Mouse (Mus musculus) lung, embryonic 16.5 days (tissue): Measurements from ENCODE around the gene Gm49721. TPM values are rescaled to one million over a fixed set of nuclear protein-coding genes. Genes with fewer than 3 reads are reported as not detected.
"Not testable (repeated sequence)": the region's sequence is repeated elsewhere in the genome, so short reads cannot be mapped to it uniquely, and the experiment has no call there.

Experiments
- ATAC-seq: fragments of 200-750 bp; cut with Nextera tagmentation; 2 replicates; pipeline ENCODE4 v1.8.0; 2017; ENCODE audit warnings: low read depth, mild to moderate bottlenecking, moderate library complexity
- H3K27ac ChIP-seq: fragments of 300-500 bp; sonication (generic); 2 replicates; pipeline ENCODE4 v1.5.1; 2014; ENCODE audit warnings: mild to moderate bottlenecking, control low read depth, low read length
- H3K27me3 ChIP-seq: fragments of 300-500 bp; sonication (generic); 2 replicates; pipeline ENCODE4 v1.6.1; 2014; ENCODE audit warnings: low read depth, low read length, mixed read lengths; ENCODE audit not compliant: control insufficient read depth, insufficient read depth
- H3K36me3 ChIP-seq: fragments of 300-500 bp; sonication (generic); 2 replicates; pipeline ENCODE4 v1.6.1; 2014; ENCODE audit warnings: low read length; ENCODE audit not compliant: control insufficient read depth, insufficient read depth
- H3K4me1 ChIP-seq: fragments of 300-500 bp; sonication (generic); replicated peaks from 2 replicates; pipeline ENCODE4 v1.6.1; 2014; ENCODE audit warnings: low read length, mixed read lengths; ENCODE audit not compliant: control insufficient read depth, insufficient read depth
- H3K4me2 ChIP-seq: fragments of 300-500 bp; sonication (generic); 2 replicates; pipeline ENCODE4 v1.6.1; 2014; ENCODE audit warnings: low read depth, low read length, control low read depth
- H3K4me3 ChIP-seq: fragments of 300-500 bp; sonication (generic); 2 replicates; pipeline ENCODE4 v1.5.1; 2014; ENCODE audit warnings: mild to moderate bottlenecking, low read length, control low read depth
- H3K9ac ChIP-seq: fragments of 300-500 bp; sonication (generic); 2 replicates; pipeline ENCODE4 v1.6.1; 2014; ENCODE audit warnings: low read length, control low read depth
- H3K9me3 ChIP-seq: fragments of 300-500 bp; sonication (generic); 2 replicates; pipeline ENCODE4 v1.6.1; 2016; ENCODE audit warnings: low read length; ENCODE audit not compliant: control insufficient read depth
- WGBS: fragments of 180-500 bp; shearing (Covaris S2); extraction: QIAGEN DNeasy Blood & Tissue Kit; methylation state at CpG from one replicate; pipeline ENCODE4 v1.1.7; 2014; 5-methylcytosine and 5-hydroxymethylcytosine counted together
- polyA plus RNA-seq: library from polyadenylated mRNA; unstranded; fragments of >200 nt; fragmentation: Nextera tagmentation; extraction: Ambion mirVana; gene quantifications from 2 replicates; pipeline ENCODE4 v1.2.1, GENCODE M21; 2015

Gm49721 gene
- polyA plus RNA-seq, 1 experiment from 2014 or later: 0.33 TPM

- not testable (repeated sequence) for H3K9ac ChIP-seq, H3K9me3 ChIP-seq, H3K36me3 ChIP-seq, H3K4me2 ChIP-seq, H3K4me3 ChIP-seq, H3K27ac ChIP-seq, H3K27me3 ChIP-seq, H3K4me1 ChIP-seq
- ATAC-seq: peak; percentile 73
- WGBS: no CpG with 5 or more reads among the region's 3 CpGs
These were observed 24.7 kb downstream of the Gm49721 start for GRCm38 (mm10) chr17:7003392-7003791.

- H3K4me1 ChIP-seq, H3K9ac ChIP-seq, H3K9me3 ChIP-seq, H3K27ac ChIP-seq, ATAC-seq, H3K27me3 ChIP-seq, H3K4me2 ChIP-seq, H3K36me3 ChIP-seq, H3K4me3 ChIP-seq: not testable (repeated sequence)
- 39% methylated on average over 2 of the region's 4 CpGs for WGBS
These were observed 26.9 kb downstream of the Gm49721 start for GRCm38 (mm10) chr17:7005646-7006045.

GRCm38 (mm10) chr17:7008885-7009284, 30.2 kb downstream of the Gm49721 start:
- H3K27me3 ChIP-seq, H3K27ac ChIP-seq, H3K4me2 ChIP-seq, H3K4me3 ChIP-seq, ATAC-seq, H3K4me1 ChIP-seq, H3K9me3 ChIP-seq, H3K9ac ChIP-seq, H3K36me3 ChIP-seq: not testable (repeated sequence)

GRCm38 (mm10) chr17:7009440-7009839, 30.7 kb downstream of the Gm49721 start:
- no CpG with 5 or more reads among the region's 7 CpGs for WGBS
- H3K4me1 ChIP-seq: not testable (repeated sequence)

DNA sequence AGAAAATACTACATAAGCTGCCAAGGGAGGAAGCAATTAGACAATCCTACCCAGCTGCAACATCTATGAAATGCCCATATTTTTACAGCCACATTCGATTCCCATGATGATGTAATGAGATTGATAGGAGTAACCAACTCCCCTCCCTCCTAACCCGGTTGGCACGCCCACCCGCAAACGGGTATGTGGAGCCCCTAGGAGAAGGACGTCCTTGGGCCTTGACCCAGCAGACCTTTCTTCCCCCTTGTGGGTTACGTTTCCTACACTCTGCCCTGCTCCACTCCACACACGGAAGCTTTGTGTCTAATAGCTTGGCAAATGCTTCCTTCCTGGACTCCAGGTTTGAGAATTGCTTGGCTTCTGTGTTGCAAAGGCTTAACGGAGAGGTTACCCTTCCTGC, 31.2 kb downstream of the Gm49721 start:
- H3K27ac ChIP-seq, H3K4me1 ChIP-seq, H3K4me3 ChIP-seq, H3K36me3 ChIP-seq, H3K27me3 ChIP-seq, H3K9me3 ChIP-seq, ATAC-seq, H3K9ac ChIP-seq, H3K4me2 ChIP-seq: not testable (repeated sequence)
- WGBS: 47% methylated on average over 4 of the region's 9 CpGs

More at GRCm38 (mm10) chr17:7009440-7009839, 30.7 kb downstream of the Gm49721 start:
- not testable (repeated sequence) for H3K36me3 ChIP-seq, H3K9me3 ChIP-seq, H3K27me3 ChIP-seq, H3K4me2 ChIP-seq, H3K4me3 ChIP-seq, H3K27ac ChIP-seq, ATAC-seq, H3K9ac ChIP-seq

GRCm38 (mm10) chr17:7014190-7014589, 35.5 kb downstream of the Gm49721 start:
- not testable (repeated sequence) for ATAC-seq, H3K4me2 ChIP-seq, H3K9ac ChIP-seq, H3K4me1 ChIP-seq, H3K4me3 ChIP-seq, H3K36me3 ChIP-seq, H3K27me3 ChIP-seq, H3K9me3 ChIP-seq, H3K27ac ChIP-seq
- no CpG with 5 or more reads among the region's 1 CpGs for whole genome bisulfite sequencing

GRCm38 (mm10) chr17:7025257-7025656, 46.6 kb downstream of the Gm49721 start, which contains the start of gene Gm1604a:
Gene Gm1604a (plus strand): TSS chr17:7025568.
- H3K4me1 ChIP-seq, H3K27me3 ChIP-seq, H3K36me3 ChIP-seq, ATAC-seq, H3K27ac ChIP-seq, H3K9ac ChIP-seq, H3K4me3 ChIP-seq, H3K9me3 ChIP-seq, H3K4me2 ChIP-seq: not testable (repeated sequence)
- WGBS: 34% methylated on average over 5 of the region's 14 CpGs

DNA sequence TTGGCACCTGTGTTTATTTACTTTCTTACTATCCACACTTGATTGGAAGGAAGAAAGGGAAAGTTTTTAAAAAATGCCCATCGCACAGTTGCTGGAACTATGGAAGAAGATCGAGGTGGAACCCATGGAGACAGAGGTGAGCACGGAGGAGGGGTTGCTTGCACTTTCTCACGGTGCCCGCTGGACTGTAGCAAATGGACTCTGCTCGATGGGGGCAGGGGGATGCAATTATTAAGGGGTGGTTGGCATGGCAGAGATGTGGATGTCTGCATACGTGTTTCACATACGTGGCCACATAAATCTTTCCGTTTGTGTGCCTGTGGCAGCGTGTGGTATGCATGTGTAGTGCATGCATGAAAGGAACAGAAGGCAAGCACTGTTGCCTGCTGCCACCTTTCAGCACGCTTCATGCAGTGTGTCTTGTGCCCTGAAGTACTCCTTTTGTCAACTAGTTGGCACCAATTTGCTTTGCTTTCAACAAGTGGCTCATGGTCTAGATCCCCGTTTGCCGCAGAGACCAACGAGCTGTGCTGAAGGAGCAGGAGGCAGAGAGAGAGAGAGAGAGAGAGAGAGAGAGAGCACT, 47.2 kb downstream of the Gm49721 start:
- H3K4me1 ChIP-seq, H3K9ac ChIP-seq, H3K27me3 ChIP-seq, H3K36me3 ChIP-seq, H3K4me2 ChIP-seq, ATAC-seq, H3K27ac ChIP-seq, H3K4me3 ChIP-seq, H3K9me3 ChIP-seq: not testable (repeated sequence)
- 61% methylated on average over 3 of the region's 14 CpGs for WGBS

DNA sequence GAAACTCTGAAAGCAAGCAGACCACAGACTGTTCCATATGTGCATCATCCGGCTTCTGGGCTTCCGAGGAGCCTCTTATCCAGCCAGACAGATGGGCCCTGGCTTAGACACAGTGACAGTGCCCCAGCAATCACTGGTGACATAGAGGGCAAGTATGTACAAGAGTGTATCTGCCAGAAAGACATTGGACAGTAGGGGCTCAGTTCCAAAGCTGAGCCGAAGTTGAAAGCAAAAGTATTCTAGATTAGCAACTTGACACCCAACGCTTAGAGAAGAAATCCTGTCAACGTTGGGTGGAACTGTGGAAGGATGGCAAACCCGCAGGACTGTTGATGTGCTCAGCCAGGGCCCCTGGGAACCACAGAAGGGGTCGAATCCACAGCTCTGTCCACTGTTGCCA, 51.5 kb downstream of the Gm49721 start:
- not testable (repeated sequence) for H3K4me1 ChIP-seq, H3K27me3 ChIP-seq, H3K4me3 ChIP-seq, H3K9ac ChIP-seq, ATAC-seq, H3K4me2 ChIP-seq, H3K36me3 ChIP-seq, H3K9me3 ChIP-seq, H3K27ac ChIP-seq
- 44% methylated on average over 5 of the region's 7 CpGs for WGBS

DNA sequence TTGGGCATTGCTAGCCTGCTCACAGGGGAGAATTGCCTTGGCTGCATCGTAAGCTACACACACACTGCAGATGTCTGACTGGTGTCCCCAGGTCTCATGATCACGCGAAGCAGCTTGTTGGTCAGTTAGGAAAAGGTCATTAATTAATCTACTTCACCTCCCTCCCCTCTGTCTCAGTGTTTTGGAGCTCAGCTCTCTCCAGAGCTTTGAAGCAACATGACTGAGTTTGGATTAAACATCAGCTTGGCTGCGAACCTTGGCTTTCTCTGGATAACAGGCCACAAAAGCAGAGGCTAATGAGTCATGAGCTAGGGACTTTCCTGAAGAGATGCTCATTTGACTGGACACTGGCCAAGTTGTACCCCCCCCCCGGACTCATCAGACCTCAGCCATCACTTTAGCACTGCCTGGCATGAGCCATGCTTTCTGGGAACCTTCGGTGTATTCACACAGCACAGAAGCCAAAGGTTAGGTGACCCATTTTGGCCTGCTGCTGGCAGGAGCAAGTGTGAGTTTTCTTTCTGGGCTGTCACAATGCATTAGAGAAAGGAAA, 52.0 kb downstream of the Gm49721 start:
- H3K36me3 ChIP-seq, H3K4me1 ChIP-seq, H3K9me3 ChIP-seq, ATAC-seq, H3K27ac ChIP-seq, H3K27me3 ChIP-seq, H3K4me2 ChIP-seq, H3K4me3 ChIP-seq, H3K9ac ChIP-seq: not testable (repeated sequence)
- 53% methylated on average over 3 of the region's 6 CpGs for WGBS
